Comparison of ENCODE assay signal across 10 mouse cellular contexts in genomic region chr2:93976436-93977252, GRCm38 (mm10). TPM values are rescaled to one million over a fixed set of nuclear protein-coding genes. Genes with fewer than 3 reads are reported as not detected.
DNase-seq lines count a peak whose midpoint lies in the region; ATAC-seq and TF ChIP-seq lines count a peak whose summit lies in the region.
"Had no signal": no experiment of that assay in that cellular context is flagged by ENCODE, and none has a peak within 500 bp of the region (broad histone marks: within the 10 kb centered on the region; RNA-seq: fewer than 3 reads in every experiment).

No protein-coding gene starts in this region.

- peak overlapping the region; percentile 30 for H3K4me3 ChIP-seq in embryonic facial prominence, embryonic 11.5 days (ENCODE audit: low read depth, low read length)
- H3K4me3 ChIP-seq in heart, embryonic 14.5 days (ENCODE audit: control insufficient read depth in 1 of 2, insufficient read depth in 1 of 2, low read depth in 1 of 2, low read length in 2 of 2): peak overlapping the region; percentile 47 to 49
- H3K4me3 ChIP-seq in kidney, embryonic 15.5 days (replicated peaks): peak overlapping the region; percentile 47
- peak overlapping the region; percentile 27 for H3K4me3 ChIP-seq in liver, embryonic 16.5 days (ENCODE audit: low read depth, low read length)
- peak overlapping the region; percentile 32 for H3K4me3 ChIP-seq in neural tube, embryonic 11.5 days (ENCODE audit: low read depth, low read length)
- peak overlapping the region; percentile 34 for H3K4me3 ChIP-seq in stomach, postnatal 0 days (ENCODE audit: low read depth, low read length)

- no peak for TF ChIP-seq EP300 in stomach, postnatal 0 days (optimal IDR thresholded peaks at IDR 0.05)

- WGBS in embryonic facial prominence, embryonic 11.5 days: 2% methylated on average over 36 of the region's 37 CpGs
- whole genome bisulfite sequencing in heart, embryonic 14.5 days: 2% methylated on average over 32 of the region's 37 CpGs
- 3% methylated on average over 37 of the region's 37 CpGs for WGBS in kidney, embryonic 15.5 days
- 4% methylated on average over 37 of the region's 37 CpGs for WGBS in liver, embryonic 16.5 days (ENCODE audit: insufficient replicate concordance)
- whole genome bisulfite sequencing in neural tube, embryonic 11.5 days: 4% methylated on average over 37 of the region's 37 CpGs
- WGBS in stomach, postnatal 0 days: 2% methylated on average over 37 of the region's 37 CpGs

- H3K27me3 ChIP-seq in embryonic facial prominence, embryonic 11.5 days (ENCODE audit: control insufficient read depth, insufficient read depth, low read length): no peaks in the 10 kb centered on the region
- H3K27me3 ChIP-seq in heart, embryonic 14.5 days (ENCODE audit: control insufficient read depth, insufficient read depth, low read length): peaks cover 4% of the 10 kb centered on the region; the same call in 1 of the 2 replicates
- peaks cover 7% of the 10 kb centered on the region; the same call in 1 of the 2 replicates for H3K27me3 ChIP-seq in kidney, embryonic 15.5 days
- H3K27me3 ChIP-seq in liver, embryonic 16.5 days (ENCODE audit: control insufficient read depth, insufficient read depth, low read depth, low read length): no peaks in the 10 kb centered on the region
- H3K27me3 ChIP-seq in neural tube, embryonic 11.5 days (ENCODE audit: control insufficient read depth, insufficient read depth, low read length): no peaks in the 10 kb centered on the region
- no peaks in the 10 kb centered on the region for H3K27me3 ChIP-seq in stomach, postnatal 0 days (ENCODE audit: control insufficient read depth, insufficient read depth, low read length)

- DNase-seq in left cerebral cortex, adult 11 months (ENCODE audit: low spot score): peak; percentile 66
- DNase-seq in left cerebral cortex, postnatal 4 days: no peak
- DNase-seq in embryonic facial prominence, embryonic 11.5 days (ENCODE audit: low spot score): peak; percentile 79
- DNase-seq in neural tube, embryonic 11.5 days (ENCODE audit: low spot score): peak; percentile 73
- DNase-seq in stomach, postnatal 0 days (ENCODE audit: low spot score): peak; percentile 71

- peak overlapping the region; percentile 85 for H3K4me2 ChIP-seq in embryonic facial prominence, embryonic 11.5 days (ENCODE audit: low read depth, low read length)
- peak overlapping the region; percentile 90 for H3K4me2 ChIP-seq in heart, embryonic 14.5 days (ENCODE audit: low read length)
- H3K4me2 ChIP-seq in kidney, embryonic 15.5 days: peak overlapping the region; percentile 94
- peak overlapping the region; percentile 52 for H3K4me2 ChIP-seq in liver, embryonic 16.5 days (ENCODE audit: low read depth, low read length)
- peak overlapping the region; percentile 67 for H3K4me2 ChIP-seq in neural tube, embryonic 11.5 days (ENCODE audit: low read depth)
- peak overlapping the region; percentile 70 for H3K4me2 ChIP-seq in stomach, postnatal 0 days (replicated peaks; ENCODE audit: low read depth)

- H3K9me3 ChIP-seq in embryonic facial prominence, embryonic 11.5 days (replicated peaks; ENCODE audit: control insufficient read depth, low read length): no peaks in the 10 kb centered on the region
- H3K9me3 ChIP-seq in heart, embryonic 14.5 days (ENCODE audit: control insufficient read depth, low read length): no peaks in the 10 kb centered on the region
- no peaks in the 10 kb centered on the region for H3K9me3 ChIP-seq in kidney, embryonic 15.5 days (replicated peaks)
- H3K9me3 ChIP-seq in liver, embryonic 16.5 days (replicated peaks; ENCODE audit: control insufficient read depth, low read length): no peaks in the 10 kb centered on the region
- no peaks in the 10 kb centered on the region for H3K9me3 ChIP-seq in neural tube, embryonic 11.5 days (ENCODE audit: control insufficient read depth, low read length)
- no peaks in the 10 kb centered on the region for H3K9me3 ChIP-seq in stomach, postnatal 0 days (ENCODE audit: control insufficient read depth, low read length)

- intact Hi-C loops in left cerebral cortex, postnatal 4 days (cut with DNase I): no loop called here

- peak overlapping the region; percentile 43 for H3K27ac ChIP-seq in embryonic facial prominence, embryonic 11.5 days (replicated peaks; ENCODE audit: low read depth, low read length)
- peak overlapping the region; percentile 30 to 47 for H3K27ac ChIP-seq in heart, embryonic 14.5 days (replicated peaks in 1 of 2; ENCODE audit: control insufficient read depth in 1 of 2, insufficient read depth in 1 of 2, low read depth in 2 of 2, low read length in 2 of 2)
- H3K27ac ChIP-seq in kidney, embryonic 15.5 days: peak overlapping the region; percentile 61; the same call in 1 of the 2 replicates
- no peak overlapping the region for H3K27ac ChIP-seq in liver, embryonic 16.5 days (ENCODE audit: low read length)
- H3K27ac ChIP-seq in neural tube, embryonic 11.5 days (ENCODE audit: low read depth, low read length): no peak overlapping the region
- peak overlapping the region; percentile 86 for H3K27ac ChIP-seq in stomach, postnatal 0 days (replicated peaks)

- peak; percentile 57 for TF ChIP-seq CTCF in stomach, postnatal 0 days (IDR thresholded peaks at IDR 0.05; ENCODE audit: low read depth)

- peak; percentile 79 for ATAC-seq in embryonic facial prominence, embryonic 11.5 days (replicated peaks; ENCODE audit: insufficient number of reproducible peaks, low FRiP score, low TSS enrichment, low read depth)
- ATAC-seq in heart, embryonic 14.5 days (ENCODE audit: insufficient number of reproducible peaks, insufficient read depth, low FRiP score, low read depth): peak; percentile 64
- ATAC-seq in kidney, embryonic 15.5 days (replicated peaks; ENCODE audit: low FRiP score): peak; percentile 83
- ATAC-seq in liver, embryonic 16.5 days (ENCODE audit: low read depth): peak; percentile 50; the same call in 1 of the 2 replicates
- ATAC-seq in neural tube, embryonic 11.5 days (ENCODE audit: insufficient read depth, low FRiP score, low TSS enrichment): peak; percentile 78
- peak; percentile 75 for ATAC-seq in stomach, postnatal 0 days (ENCODE audit: low FRiP score, low TSS enrichment)

- H3K36me3 ChIP-seq in embryonic facial prominence, embryonic 11.5 days (replicated peaks; ENCODE audit: control insufficient read depth, insufficient read depth, low read depth, low read length): no peaks in the 10 kb centered on the region; the same call in 1 of the 2 replicates
- H3K36me3 ChIP-seq in heart, embryonic 14.5 days (ENCODE audit: control insufficient read depth, insufficient read depth, low read length): peaks cover 28% of the 10 kb centered on the region
- H3K36me3 ChIP-seq in kidney, embryonic 15.5 days: peaks cover 31% of the 10 kb centered on the region
- H3K36me3 ChIP-seq in liver, embryonic 16.5 days (ENCODE audit: control insufficient read depth, insufficient read depth): no peaks in the 10 kb centered on the region
- H3K36me3 ChIP-seq in neural tube, embryonic 11.5 days (ENCODE audit: control insufficient read depth, insufficient read depth, low read length): 0 out of 2 replicates have a peak, but pooled peaks cover 2% of the 10 kb centered on the region
- no peaks in the 10 kb centered on the region; the same call in 1 of the 2 replicates for H3K36me3 ChIP-seq in stomach, postnatal 0 days (ENCODE audit: control insufficient read depth, insufficient read depth, low read length)

- H3K4me1 ChIP-seq in embryonic facial prominence, embryonic 11.5 days (ENCODE audit: control insufficient read depth, insufficient read depth, low read length): no peaks in the 10 kb centered on the region; the same call in 1 of the 2 replicates
- H3K4me1 ChIP-seq in heart, embryonic 14.5 days (ENCODE audit: control insufficient read depth in 2 of 2, insufficient read depth in 2 of 2, low read length in 2 of 2): peaks cover 12 to 19% of the 10 kb centered on the region in 2 experiments
- peaks cover 29% of the 10 kb centered on the region for H3K4me1 ChIP-seq in kidney, embryonic 15.5 days
- H3K4me1 ChIP-seq in liver, embryonic 16.5 days (ENCODE audit: control insufficient read depth, low read depth, low read length): no peaks in the 10 kb centered on the region; the same call in 1 of the 2 replicates
- peaks cover 14% of the 10 kb centered on the region; the same call in 1 of the 2 replicates for H3K4me1 ChIP-seq in neural tube, embryonic 11.5 days (ENCODE audit: control insufficient read depth, insufficient read depth, low read length)
- peaks cover 11% of the 10 kb centered on the region; the same call in 1 of the 2 replicates for H3K4me1 ChIP-seq in stomach, postnatal 0 days (replicated peaks; ENCODE audit: control insufficient read depth, insufficient read depth)

- H3K9ac ChIP-seq in embryonic facial prominence, embryonic 11.5 days (replicated peaks; ENCODE audit: low read length): peak overlapping the region; percentile 50
- H3K9ac ChIP-seq in heart, embryonic 14.5 days (ENCODE audit: low read length): peak overlapping the region; percentile 67
- H3K9ac ChIP-seq in kidney, embryonic 15.5 days: peak overlapping the region; percentile 42
- H3K9ac ChIP-seq in liver, embryonic 16.5 days (ENCODE audit: low read depth, low read length): no peak overlapping the region
- H3K9ac ChIP-seq in neural tube, embryonic 11.5 days (ENCODE audit: low read length): peak overlapping the region; percentile 61
- H3K9ac ChIP-seq in stomach, postnatal 0 days (ENCODE audit: low read length): peak overlapping the region; percentile 51

RNA-seq across cellular contexts. Expression of gene Gm27027, which starts 19.5 kb away (rescaled TPM):
- not detected for total RNA-seq in left cerebral cortex, postnatal 4 days (2021)
- not detected in 2 replicates for polyA plus RNA-seq in embryonic facial prominence, embryonic 11.5 days (2014; fragmentation: Nextera tagmentation; extraction: Ambion mirVana)
- polyA plus RNA-seq in heart, embryonic 14.5 days (2014; fragmentation: Nextera tagmentation; extraction: Ambion mirVana): not detected in 2 replicates
- polyA plus RNA-seq in kidney, embryonic 15.5 days (2015; fragmentation: Nextera tagmentation; extraction: Ambion mirVana): not detected in 2 replicates
- not detected in 2 replicates for polyA plus RNA-seq in liver, embryonic 16.5 days (2015; fragmentation: Nextera tagmentation; extraction: Ambion mirVana)
- polyA plus RNA-seq in neural tube, embryonic 11.5 days (2014; fragmentation: Nextera tagmentation; extraction: Ambion mirVana): not detected in 2 replicates
- not detected in 2 replicates for polyA plus RNA-seq in stomach, postnatal 0 days (2015; fragmentation: Nextera tagmentation; extraction: Ambion mirVana)
- total RNA-seq: layer of hippocampus, adult 8-10 months had no signal
- polyA plus RNA-seq: C2C12 had no signal

RNA-seq across cellular contexts. Expression of gene Gm13889, which starts 19.6 kb away (rescaled TPM):
- 10 to 100 TPM; 44.3 to 45.6 TPM for total RNA-seq in left cerebral cortex, postnatal 4 days (2021)
- polyA plus RNA-seq in embryonic facial prominence, embryonic 11.5 days (2014; fragmentation: Nextera tagmentation; extraction: Ambion mirVana): 3.9 and 4.6 TPM in 2 replicates
- 8.3 and 9.9 TPM in 2 replicates for polyA plus RNA-seq in heart, embryonic 14.5 days (2014; fragmentation: Nextera tagmentation; extraction: Ambion mirVana)
- polyA plus RNA-seq in kidney, embryonic 15.5 days (2015; fragmentation: Nextera tagmentation; extraction: Ambion mirVana): 9.2 and 11.1 TPM in 2 replicates
- polyA plus RNA-seq in liver, embryonic 16.5 days (2015; fragmentation: Nextera tagmentation; extraction: Ambion mirVana): 1.2 and 1.7 TPM in 2 replicates
- polyA plus RNA-seq in neural tube, embryonic 11.5 days (2014; fragmentation: Nextera tagmentation; extraction: Ambion mirVana): 5.6 and 7.5 TPM in 2 replicates
- 70.7 and 82.0 TPM in 2 replicates for polyA plus RNA-seq in stomach, postnatal 0 days (2015; fragmentation: Nextera tagmentation; extraction: Ambion mirVana)

RNA-seq across cellular contexts. Expression of gene Alkbh3, which starts 34.0 kb away (rescaled TPM):
- 10 to 100 TPM; 33.7 to 43.3 TPM for total RNA-seq in left cerebral cortex, postnatal 4 days (2021)
- polyA plus RNA-seq in embryonic facial prominence, embryonic 11.5 days (2014; fragmentation: Nextera tagmentation; extraction: Ambion mirVana): 50.2 and 53.5 TPM in 2 replicates
- polyA plus RNA-seq in heart, embryonic 14.5 days (2014; fragmentation: Nextera tagmentation; extraction: Ambion mirVana): 68.8 and 76.2 TPM in 2 replicates
- polyA plus RNA-seq in kidney, embryonic 15.5 days (2015; fragmentation: Nextera tagmentation; extraction: Ambion mirVana): 59.3 and 69.5 TPM in 2 replicates
- polyA plus RNA-seq in liver, embryonic 16.5 days (2015; fragmentation: Nextera tagmentation; extraction: Ambion mirVana): 26.0 and 28.0 TPM in 2 replicates
- polyA plus RNA-seq in neural tube, embryonic 11.5 days (2014; fragmentation: Nextera tagmentation; extraction: Ambion mirVana): 46.6 and 47.8 TPM in 2 replicates
- polyA plus RNA-seq in stomach, postnatal 0 days (2015; fragmentation: Nextera tagmentation; extraction: Ambion mirVana): 46.2 and 50.4 TPM in 2 replicates

Comparison
In these comparisons a context has a peak if more than half of its experiments do, and no peak if none do; other contexts are left out.
1. H3K27ac ChIP-seq: peak in embryonic facial prominence, embryonic 11.5 days (single experiment), heart, embryonic 14.5 days (2 of 2), kidney, embryonic 15.5 days (single experiment) and stomach, postnatal 0 days (single experiment); none in liver, embryonic 16.5 days (single experiment) and neural tube, embryonic 11.5 days (single experiment).
2. Peak in every context shown above with its lines, with median percentiles within 50 percentile points of each other: ATAC-seq, H3K4me2 ChIP-seq and H3K4me3 ChIP-seq.